Mouse (Mus musculus) heart, embryonic 14.5 days (tissue): ENCODE measurements around the gene Rbms1. TPM values are rescaled to one million over a fixed set of nuclear protein-coding genes. Genes with fewer than 3 reads are reported as not detected.
A peak's percentile ranks its signal among the peaks of the same experiment; 100 is the strongest.

ENCODE experiments used
- ATAC-seq: fragments of 200-750 bp; cut with Nextera tagmentation; 2 replicates; pipeline ENCODE4 v1.8.0; 2017; ENCODE audit warnings: low read depth, moderate TSS enrichment; ENCODE audit not compliant: insufficient number of reproducible peaks, insufficient read depth, low FRiP score
- H3K27ac ChIP-seq, 2 experiments: fragments of 200-500 bp in 1 of 2; fragments of 300-500 bp in 1 of 2; sonication (generic) in 1 of 2; replicated peaks in 1 of 2; 2 replicates each; pipeline ENCODE4 v1.5.1; 2012 to 2014; ENCODE audit warnings: low read depth in 2 of 2, low read length in 2 of 2, control low read depth in 1 of 2, mild to moderate bottlenecking in 1 of 2, mixed read lengths in 1 of 2; ENCODE audit not compliant: control insufficient read depth in 1 of 2, insufficient read depth in 1 of 2
- H3K27me3 ChIP-seq: fragments of 300-500 bp; sonication (generic); 2 replicates; pipeline ENCODE4 v1.6.1; 2014; ENCODE audit warnings: mild to moderate bottlenecking, low read length, control low read depth; ENCODE audit not compliant: control insufficient read depth, insufficient read depth
- H3K36me3 ChIP-seq: fragments of 300-500 bp; sonication (generic); 2 replicates; pipeline ENCODE4 v1.6.1; 2014; ENCODE audit warnings: mild to moderate bottlenecking, control low read depth, low read length, mixed read lengths; ENCODE audit not compliant: control insufficient read depth, insufficient read depth
- H3K4me1 ChIP-seq, 2 experiments: fragments of 200-500 bp in 1 of 2; fragments of 300-500 bp in 1 of 2; sonication (generic) in 1 of 2; 2 replicates each; pipeline ENCODE4 v1.6.1; 2012 to 2014; ENCODE audit warnings: low read length in 2 of 2, control low read depth in 1 of 2, mixed read lengths in 1 of 2; ENCODE audit not compliant: control insufficient read depth in 2 of 2, insufficient read depth in 2 of 2
- H3K4me2 ChIP-seq: fragments of 300-500 bp; sonication (generic); 2 replicates; pipeline ENCODE4 v1.6.1; 2014; ENCODE audit warnings: mild to moderate bottlenecking, low read length
- H3K4me3 ChIP-seq, 2 experiments: fragments of 200-500 bp in 1 of 2; fragments of 300-500 bp in 1 of 2; sonication (generic) in 1 of 2; 2 replicates each; pipeline ENCODE4 v1.5.1; 2012 to 2014; ENCODE audit warnings: low read length in 2 of 2, mild to moderate bottlenecking in 2 of 2, control low read depth in 1 of 2, low read depth in 1 of 2, moderate library complexity in 1 of 2; ENCODE audit not compliant: control insufficient read depth in 1 of 2, insufficient read depth in 1 of 2
- H3K9ac ChIP-seq: fragments of 300-500 bp; sonication (generic); 2 replicates; pipeline ENCODE4 v1.6.1; 2014; ENCODE audit warnings: mild to moderate bottlenecking, low read length
- H3K9me3 ChIP-seq: fragments of 300-500 bp; sonication (generic); 2 replicates; pipeline ENCODE4 v1.6.1; 2016; ENCODE audit warnings: low read length, control low read depth; ENCODE audit not compliant: control insufficient read depth
- WGBS: fragments of 180-500 bp; shearing (Covaris S2); extraction: QIAGEN DNeasy Blood & Tissue Kit; methylation state at CpG from one replicate; pipeline ENCODE4 v1.1.7; 2014; 5-methylcytosine and 5-hydroxymethylcytosine counted together
- polyA plus RNA-seq: library from polyadenylated mRNA; unstranded; fragments of >200 nt; fragmentation: Nextera tagmentation; extraction: Ambion mirVana; gene quantifications from 2 replicates; pipeline ENCODE4 v1.2.1, GENCODE M21; 2014

Gene Rbms1
- polyA plus RNA-seq, 1 experiment from 2014 or later = 79.7 TPM

GRCm38 (mm10) chr2:60703315-60703714, 259.7 kb downstream of the Rbms1 start:
- peak overlapping the region; percentile 79 to 81 for H3K27ac ChIP-seq
- H3K36me3 ChIP-seq = no peaks in the 10 kb centered on the region
- H3K9ac ChIP-seq = no peak overlapping the region
- peak overlapping the region; percentile 14 for H3K4me2 ChIP-seq
- 6% methylated on average over 4 of the region's 4 CpGs for WGBS
- peak; percentile 69; the same call in 1 of the 2 replicates for ATAC-seq
- peaks cover 21 to 30% of the 10 kb centered on the region in 2 experiments for H3K4me1 ChIP-seq
- H3K27me3 ChIP-seq = no peaks in the 10 kb centered on the region
- H3K9me3 ChIP-seq = no peaks in the 10 kb centered on the region
- H3K4me3 ChIP-seq = no peak overlapping the region

GRCm38 (mm10) chr2:60700956-60701355, 262.0 kb downstream of the Rbms1 start:
- Histone ChIP-seq H3K27ac (no peak overlapping the region), H3K4me1 (peaks cover 32 to 41% of the 10 kb centered on the region in 2 experiments), H3K4me2 (no peak overlapping the region), H3K36me3 (no peaks in the 10 kb centered on the region), H3K9ac (no peak overlapping the region), H3K4me3 (no peak overlapping the region), H3K27me3 (no peaks in the 10 kb centered on the region), H3K9me3 (no peaks in the 10 kb centered on the region)
- ATAC-seq = no peak
- WGBS = 84% methylated on average over 4 of the region's 4 CpGs

Other genes starting within 250 kb of the Rbms1 start
- 0.32 and 0.41 TPM in 2 replicates for gene Itgb6, start 240.5 kb downstream of the Rbms1 start, polyA plus RNA-seq